Mouse (Mus musculus): Measurements from ENCODE around the gene Atxn7. TPM values are rescaled to one million over a fixed set of nuclear protein-coding genes. Genes with fewer than 3 reads are reported as not detected.
"Not testable (repeated sequence)": the region's sequence is repeated elsewhere in the genome, so short reads cannot be mapped to it uniquely, and the experiment has no call there.

Atxn7 gene
- polyA plus RNA-seq, 1 experiment from 2014 or later, result 3.0 TPM

DNA sequence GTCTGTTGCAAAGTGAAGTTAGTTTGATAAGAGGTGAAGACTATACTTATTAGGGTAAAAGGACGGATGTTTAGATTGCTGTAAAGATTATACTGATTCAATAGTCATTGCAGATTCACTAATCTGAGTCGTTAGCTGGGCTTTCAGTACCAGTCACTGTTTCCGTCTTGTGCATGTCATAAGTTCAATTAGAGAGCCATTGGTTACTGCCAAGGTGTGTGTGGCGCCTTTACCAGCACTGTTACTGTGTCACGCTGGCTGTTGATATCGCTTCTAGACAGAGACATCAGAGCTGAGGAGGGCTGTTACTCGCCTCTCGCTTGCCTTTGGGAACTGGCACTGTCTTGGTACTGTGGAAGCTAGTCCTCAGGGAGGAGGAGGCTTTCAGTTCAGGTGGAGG lies 64.6 kb downstream of the Atxn7 start:
- H3K4me2 ChIP-seq, result no peak overlapping the region
- no peaks in the 10 kb centered on the region for H3K27me3 ChIP-seq
- no peak overlapping the region for H3K27ac ChIP-seq
- H3K4me1 ChIP-seq (replicated peaks), result no peaks in the 10 kb centered on the region
- WGBS, result 86% methylated on average over 8 of the region's 8 CpGs
- H3K36me3 ChIP-seq, result peaks cover 1% of the 10 kb centered on the region; the same call in 1 of the 2 replicates
- no peak overlapping the region for H3K4me3 ChIP-seq
- H3K9me3 ChIP-seq (replicated peaks), result no peaks in the 10 kb centered on the region
- no peak overlapping the region for H3K9ac ChIP-seq
- no peak for ATAC-seq (replicated peaks; ENCODE audit: insufficient number of reproducible peaks, insufficient read depth, low FRiP score, low read depth)

DNA sequence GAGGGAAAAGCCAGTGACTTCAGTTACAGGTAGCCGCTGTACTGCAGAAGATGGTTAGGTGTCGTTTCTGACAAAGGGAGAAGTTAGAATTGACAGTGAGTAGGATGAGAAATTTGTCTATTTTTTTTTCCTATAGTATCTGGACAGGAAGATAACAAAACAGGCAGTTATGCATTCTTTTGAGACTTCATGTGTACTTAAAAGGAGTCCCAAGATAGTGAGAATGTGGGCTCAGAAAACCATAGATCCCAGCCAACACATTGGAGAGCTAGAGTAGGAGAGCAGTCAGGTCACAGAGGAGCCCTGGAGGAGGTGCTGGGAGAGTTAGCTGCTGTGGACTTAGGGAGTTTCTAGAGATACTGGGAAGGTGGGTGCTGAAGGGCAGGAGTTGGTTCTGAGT lies 69.4 kb downstream of the Atxn7 start:
- Histone ChIP-seq H3K4me1 (replicated peaks) (no peaks in the 10 kb centered on the region), H3K9ac (no peak overlapping the region), H3K27ac (no peak overlapping the region), H3K4me2 (no peak overlapping the region), H3K36me3 (no peaks in the 10 kb centered on the region), H3K27me3 (no peaks in the 10 kb centered on the region), H3K9me3 (replicated peaks) (no peaks in the 10 kb centered on the region), H3K4me3 (no peak overlapping the region)
- 86% methylated on average over 2 of the region's 2 CpGs for WGBS
- ATAC-seq (replicated peaks; ENCODE audit: insufficient number of reproducible peaks, insufficient read depth, low FRiP score, low read depth), result no peak

DNA sequence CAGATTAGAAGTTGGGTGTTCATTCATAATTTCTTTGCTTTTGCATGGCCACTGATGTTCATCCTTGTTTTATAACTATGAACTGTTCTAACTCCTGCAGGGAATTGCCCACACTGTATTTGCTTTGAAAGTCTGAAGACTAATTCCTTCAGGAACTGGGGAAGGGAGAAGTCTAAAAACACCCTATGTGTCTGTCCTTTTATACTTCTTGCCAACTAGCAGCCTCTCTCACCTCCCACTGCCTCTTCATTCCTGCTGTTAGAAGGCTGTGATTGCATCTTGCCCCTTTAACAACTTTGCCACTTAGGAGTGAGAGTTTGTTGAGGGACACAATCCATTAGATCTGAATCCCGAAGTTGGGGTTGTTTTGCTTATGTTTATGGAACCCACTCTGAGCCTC lies 71.6 kb downstream of the Atxn7 start:
- no peak overlapping the region for H3K27ac ChIP-seq
- no peak for ATAC-seq (replicated peaks; ENCODE audit: insufficient number of reproducible peaks, insufficient read depth, low FRiP score, low read depth)
- WGBS, result 75% methylated on average over 1 of the region's 1 CpGs

DNA sequence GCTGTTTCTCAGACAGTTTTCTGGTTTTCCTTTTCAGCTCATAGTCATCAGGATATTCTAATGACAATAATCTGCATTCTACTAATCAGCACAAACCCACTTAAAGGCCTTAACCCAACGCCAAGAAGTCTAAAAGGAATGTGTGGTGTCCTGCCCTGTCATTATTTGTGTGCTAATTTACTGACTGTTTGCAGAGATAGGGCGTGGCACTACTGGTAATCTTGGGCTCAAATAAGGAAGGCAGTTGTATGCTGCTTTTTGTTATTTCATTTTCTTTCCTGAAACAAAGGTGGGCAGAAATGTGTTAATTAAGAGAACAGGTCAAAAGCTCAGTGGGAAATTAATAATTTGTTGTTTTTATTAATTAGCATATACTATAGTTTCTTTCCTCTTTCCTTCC lies 75.1 kb downstream of the Atxn7 start:
- Histone ChIP-seq H3K4me3 (no peak overlapping the region), H3K4me1 (replicated peaks) (no peaks in the 10 kb centered on the region), H3K27ac (no peak overlapping the region), H3K4me2 (no peak overlapping the region), H3K9ac (no peak overlapping the region), H3K36me3 (no peaks in the 10 kb centered on the region), H3K27me3 (no peaks in the 10 kb centered on the region), H3K9me3 (replicated peaks) (no peaks in the 10 kb centered on the region)
- no peak for ATAC-seq (replicated peaks; ENCODE audit: insufficient number of reproducible peaks, insufficient read depth, low FRiP score, low read depth)
- 64% methylated on average over 2 of the region's 2 CpGs for WGBS

More for the DNA sequence above, 71.6 kb downstream of the Atxn7 start:
- Histone ChIP-seq H3K36me3 (no peaks in the 10 kb centered on the region), H3K9ac (no peak overlapping the region), H3K4me3 (no peak overlapping the region), H3K27me3 (no peaks in the 10 kb centered on the region), H3K4me2 (no peak overlapping the region), H3K9me3 (replicated peaks) (no peaks in the 10 kb centered on the region), H3K4me1 (replicated peaks) (no peaks in the 10 kb centered on the region)

DNA sequence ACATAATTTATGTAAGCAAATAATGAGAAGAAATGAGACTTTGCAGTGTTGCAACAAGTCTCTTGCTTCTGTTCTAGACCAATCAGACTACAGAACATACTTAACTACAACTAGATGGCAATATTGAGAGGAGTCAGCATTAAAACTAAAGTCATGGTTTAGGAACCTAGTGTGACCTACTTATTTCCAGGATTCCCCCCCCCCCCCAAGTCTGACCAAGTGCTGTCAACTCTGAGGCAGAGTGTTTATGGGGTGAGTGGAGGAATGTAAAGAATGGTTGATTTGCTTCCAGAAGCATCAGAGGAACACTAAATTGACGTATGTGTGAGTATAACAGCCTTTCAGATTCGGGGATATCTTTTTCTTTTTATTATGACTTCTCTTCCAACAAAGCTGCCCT lies 77.0 kb downstream of the Atxn7 start:
- Histone ChIP-seq H3K9ac (no peak overlapping the region), H3K27me3 (no peaks in the 10 kb centered on the region), H3K4me3 (no peak overlapping the region), H3K4me1 (replicated peaks) (no peaks in the 10 kb centered on the region), H3K36me3 (no peaks in the 10 kb centered on the region), H3K4me2 (no peak overlapping the region), H3K27ac (no peak overlapping the region), H3K9me3 (replicated peaks) (no peaks in the 10 kb centered on the region)
- no peak for ATAC-seq (replicated peaks; ENCODE audit: insufficient number of reproducible peaks, insufficient read depth, low FRiP score, low read depth)
- WGBS, result 75% methylated on average over 2 of the region's 2 CpGs

DNA sequence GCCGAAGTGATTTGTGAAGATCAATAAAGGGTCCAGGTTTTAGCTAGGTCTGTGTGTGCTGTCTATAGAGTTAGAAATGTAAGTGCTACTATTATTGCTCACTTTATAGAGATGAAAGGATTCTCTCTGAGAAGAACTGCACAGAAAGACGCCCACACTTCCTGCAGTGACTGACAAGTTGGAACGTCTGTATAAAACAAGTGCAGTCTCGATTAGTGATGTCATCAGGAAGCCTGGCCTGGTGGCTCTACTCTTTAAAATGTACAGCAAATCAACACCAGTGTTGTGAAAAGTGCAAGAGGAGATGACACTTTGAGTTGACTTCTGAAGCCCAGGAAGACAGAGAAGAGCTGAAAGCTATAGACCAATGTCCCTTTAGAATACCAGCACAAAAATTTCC lies 81.1 kb downstream of the Atxn7 start:
- WGBS, result 44% methylated on average over 4 of the region's 4 CpGs
- H3K27ac ChIP-seq, result no peak overlapping the region
- H3K27me3 ChIP-seq, result no peaks in the 10 kb centered on the region
- H3K4me1 ChIP-seq (replicated peaks), result no peaks in the 10 kb centered on the region
- no peaks in the 10 kb centered on the region for H3K9me3 ChIP-seq (replicated peaks)
- H3K36me3 ChIP-seq, result peaks cover 10% of the 10 kb centered on the region
- no peak for ATAC-seq (replicated peaks; ENCODE audit: insufficient number of reproducible peaks, insufficient read depth, low FRiP score, low read depth)
- H3K4me3 ChIP-seq, result no peak overlapping the region
- no peak overlapping the region for H3K4me2 ChIP-seq
- H3K9ac ChIP-seq, result no peak overlapping the region

DNA sequence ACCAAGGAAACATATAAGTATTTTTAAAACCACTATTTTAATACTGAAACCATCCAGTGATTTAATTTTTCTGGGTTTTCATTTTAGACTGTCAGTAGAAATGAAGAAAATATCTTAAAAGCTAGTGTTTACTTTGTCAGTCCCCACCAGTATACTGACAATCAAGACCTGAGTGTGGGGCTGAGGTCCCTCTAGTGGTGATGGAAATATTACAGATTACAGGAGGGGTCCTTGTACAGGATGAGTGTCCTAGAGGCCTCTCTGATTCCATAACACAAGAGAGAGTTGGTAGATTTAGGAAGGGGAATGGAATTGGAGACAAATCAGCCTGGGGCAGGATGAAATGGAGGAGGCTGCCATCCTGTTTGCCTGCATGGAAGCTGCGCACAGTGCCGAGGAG lies 93.1 kb downstream of the Atxn7 start:
- 96% methylated on average over 2 of the region's 2 CpGs for WGBS
- Histone ChIP-seq H3K4me3 (no peak overlapping the region), H3K9ac (no peak overlapping the region), H3K27ac (no peak overlapping the region), H3K4me1 (replicated peaks) (no peaks in the 10 kb centered on the region), H3K27me3 (no peaks in the 10 kb centered on the region), H3K36me3 (peaks cover 30% of the 10 kb centered on the region; the same call in 1 of the 2 replicates), H3K9me3 (replicated peaks) (no peaks in the 10 kb centered on the region; the same call in 1 of the 2 replicates), H3K4me2 (no peak overlapping the region)
- ATAC-seq (replicated peaks; ENCODE audit: insufficient number of reproducible peaks, insufficient read depth, low FRiP score, low read depth), result no peak

DNA sequence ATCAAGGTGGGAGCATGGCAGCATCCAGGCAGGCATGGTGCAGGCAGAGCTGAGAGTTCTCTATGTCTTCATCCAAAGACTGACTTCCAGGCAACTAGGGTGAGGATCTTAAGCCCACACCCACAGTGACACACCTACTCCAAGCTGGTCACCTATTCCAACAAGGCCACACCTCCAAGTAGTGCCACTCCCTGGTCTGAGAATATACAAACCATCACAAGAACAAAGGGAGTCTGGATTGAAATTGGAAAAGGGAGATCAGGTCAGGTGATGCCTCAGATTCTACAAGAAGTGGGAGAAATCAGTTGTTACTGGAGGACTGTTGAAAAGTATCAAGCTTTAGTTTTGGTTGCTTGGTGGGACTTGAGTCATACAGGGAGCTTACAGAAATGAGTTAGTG lies 98.4 kb downstream of the Atxn7 start:
- H3K4me2 ChIP-seq; H3K4me1 ChIP-seq (replicated peaks); H3K9ac ChIP-seq; H3K27me3 ChIP-seq; H3K4me3 ChIP-seq; H3K9me3 ChIP-seq (replicated peaks); H3K27ac ChIP-seq; ATAC-seq (replicated peaks; ENCODE audit: insufficient number of reproducible peaks, insufficient read depth, low FRiP score, low read depth): not testable (repeated sequence)
- peaks cover 12% of the 10 kb centered on the region; the same call in 1 of the 2 replicates for H3K36me3 ChIP-seq

DNA sequence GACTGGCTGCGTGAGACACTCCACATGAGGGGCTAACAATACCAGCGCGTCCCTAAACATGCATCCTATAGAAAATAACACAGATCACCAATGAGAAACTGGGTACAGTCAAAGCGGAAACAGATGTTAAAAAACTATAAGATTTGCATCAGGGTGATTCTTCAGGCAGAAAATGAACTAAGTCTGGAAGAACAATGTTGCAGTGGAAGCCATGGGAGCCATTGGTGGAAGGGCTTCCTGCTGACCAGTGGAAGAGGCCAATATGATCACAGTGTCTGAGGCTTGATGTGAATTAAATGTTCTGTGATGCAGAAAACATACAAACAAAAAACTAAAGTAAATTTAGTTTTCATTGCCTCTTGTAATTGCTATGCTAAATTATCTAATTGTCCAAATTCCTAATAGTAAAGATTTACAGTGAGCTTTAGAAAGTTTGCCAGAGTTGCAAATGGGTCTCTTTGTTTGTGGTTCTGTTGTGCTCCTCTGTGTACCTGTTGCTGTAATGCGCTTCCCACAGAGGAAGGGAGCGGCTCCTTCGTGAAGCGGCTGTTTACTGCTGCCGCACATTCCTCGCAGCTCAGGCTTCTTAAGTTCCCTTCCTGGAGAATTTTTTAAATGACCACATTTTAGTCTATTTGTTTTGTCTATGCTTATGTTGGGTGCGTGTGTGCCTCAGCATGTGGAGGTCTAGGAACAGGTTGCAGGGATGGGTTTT lies 101.4 kb downstream of the Atxn7 start:
- Histone ChIP-seq H3K4me3 (no peak overlapping the region), H3K9me3 (replicated peaks) (no peaks in the 10 kb centered on the region), H3K27me3 (no peaks in the 10 kb centered on the region), H3K4me1 (replicated peaks) (peaks cover 10% of the 10 kb centered on the region), H3K36me3 (0 out of 2 replicates have a peak, but pooled peaks cover 4% of the 10 kb centered on the region), H3K9ac (no peak overlapping the region), H3K27ac (no peak overlapping the region), H3K4me2 (no peak overlapping the region)
- ATAC-seq (replicated peaks; ENCODE audit: insufficient number of reproducible peaks, insufficient read depth, low FRiP score, low read depth), result no peak
- WGBS, result 91% methylated on average over 11 of the region's 11 CpGs

DNA sequence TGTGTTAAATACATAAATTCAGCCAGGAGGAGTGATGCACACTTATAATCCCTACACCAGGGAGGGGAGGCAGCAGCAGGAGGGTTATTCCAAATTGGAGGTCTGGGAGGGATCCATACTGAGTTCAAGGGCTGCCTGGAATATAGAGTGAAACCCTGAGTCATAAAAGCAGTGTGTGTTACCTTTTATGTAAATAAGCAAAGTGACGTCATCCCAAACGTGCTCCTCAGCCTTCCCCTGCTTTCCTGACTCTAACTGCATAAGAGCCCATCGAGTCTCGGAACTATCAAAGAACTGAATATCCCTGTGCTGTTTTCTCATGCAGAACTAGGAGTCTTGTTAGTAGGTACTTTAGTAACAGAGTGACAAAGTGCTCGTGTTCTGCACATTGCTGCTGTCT lies 102.1 kb downstream of the Atxn7 start:
- 73% methylated on average over 5 of the region's 5 CpGs for WGBS
- Histone ChIP-seq H3K27ac (no peak overlapping the region), H3K4me1 (replicated peaks) (peaks cover 15% of the 10 kb centered on the region), H3K36me3 (0 out of 2 replicates have a peak, but pooled peaks cover 2% of the 10 kb centered on the region), H3K9ac (no peak overlapping the region), H3K4me2 (no peak overlapping the region), H3K9me3 (replicated peaks) (no peaks in the 10 kb centered on the region), H3K27me3 (no peaks in the 10 kb centered on the region), H3K4me3 (no peak overlapping the region)
- no peak for ATAC-seq (replicated peaks; ENCODE audit: insufficient number of reproducible peaks, insufficient read depth, low FRiP score, low read depth)

DNA sequence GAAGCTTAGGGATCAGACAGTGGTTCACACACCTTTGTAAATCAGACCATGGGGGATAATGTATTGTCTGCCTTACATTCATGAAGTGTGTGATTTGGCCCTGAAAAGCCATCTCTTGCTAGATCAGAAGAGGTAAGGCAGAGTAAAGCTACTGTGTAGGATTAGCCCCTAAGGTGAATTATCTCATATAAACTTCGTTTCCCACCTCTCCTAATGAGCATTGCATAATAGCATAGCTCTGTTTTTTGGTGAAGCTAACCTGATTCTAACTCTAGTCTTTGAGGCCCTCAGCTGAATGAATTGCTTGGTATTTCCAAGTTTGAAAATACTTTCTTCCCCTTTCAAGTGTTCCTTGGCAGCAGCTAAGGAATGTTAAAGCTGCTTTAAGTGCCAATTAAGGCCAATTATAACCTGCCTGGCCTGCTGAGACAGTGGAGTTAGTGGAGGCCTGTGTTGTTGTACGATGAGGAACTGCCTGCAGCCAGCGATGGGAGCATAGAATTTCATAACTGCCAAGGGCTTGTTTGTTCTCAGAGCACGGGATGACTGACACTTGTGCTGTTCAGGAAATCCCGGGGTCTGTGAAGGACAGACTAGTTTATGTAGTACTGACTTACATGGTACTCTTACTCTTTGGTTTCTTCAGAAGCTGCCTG lies 103.4 kb downstream of the Atxn7 start:
- Histone ChIP-seq H3K36me3 (no peaks in the 10 kb centered on the region), H3K4me1 (replicated peaks) (peaks cover 22% of the 10 kb centered on the region), H3K9me3 (replicated peaks) (no peaks in the 10 kb centered on the region), H3K27me3 (no peaks in the 10 kb centered on the region), H3K4me3 (no peak overlapping the region), H3K4me2 (no peak overlapping the region), H3K27ac (no peak overlapping the region), H3K9ac (no peak overlapping the region)
- no peak for ATAC-seq (replicated peaks; ENCODE audit: insufficient number of reproducible peaks, insufficient read depth, low FRiP score, low read depth)
- 34% methylated on average over 5 of the region's 5 CpGs for WGBS

DNA sequence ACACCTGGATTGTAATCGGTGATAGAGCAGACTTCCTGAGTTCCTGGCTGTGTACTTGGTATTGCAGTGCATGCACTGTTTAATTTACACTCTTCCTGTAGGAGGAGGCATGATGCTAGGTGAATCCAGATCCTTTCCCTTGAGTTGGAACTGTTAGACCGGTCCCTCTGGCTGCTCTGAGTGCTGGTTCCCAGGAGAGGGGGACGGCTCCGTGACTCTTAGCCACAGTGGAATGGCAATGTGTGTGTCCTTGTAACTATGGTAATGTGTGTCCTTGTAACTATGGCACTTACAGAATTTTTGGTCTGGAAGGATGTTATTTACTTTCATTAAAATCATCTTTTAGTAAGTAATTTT lies 103.9 kb downstream of the Atxn7 start:
- no peak overlapping the region for H3K4me2 ChIP-seq
- no peak for ATAC-seq (replicated peaks; ENCODE audit: insufficient number of reproducible peaks, insufficient read depth, low FRiP score, low read depth)

More for the DNA sequence above, 103.9 kb downstream of the Atxn7 start:
- WGBS, result 67% methylated on average over 4 of the region's 4 CpGs
- H3K27ac ChIP-seq, result no peak overlapping the region
- no peaks in the 10 kb centered on the region for H3K36me3 ChIP-seq
- no peaks in the 10 kb centered on the region for H3K9me3 ChIP-seq (replicated peaks)
- H3K27me3 ChIP-seq, result no peaks in the 10 kb centered on the region
- peaks cover 22% of the 10 kb centered on the region for H3K4me1 ChIP-seq (replicated peaks)
- no peak overlapping the region for H3K9ac ChIP-seq
- no peak overlapping the region for H3K4me3 ChIP-seq

Measured in heart, embryonic 15.5 days (tissue).